8 mouse cellular contexts compared by ENCODE assay signal in the genomic region with DNA sequence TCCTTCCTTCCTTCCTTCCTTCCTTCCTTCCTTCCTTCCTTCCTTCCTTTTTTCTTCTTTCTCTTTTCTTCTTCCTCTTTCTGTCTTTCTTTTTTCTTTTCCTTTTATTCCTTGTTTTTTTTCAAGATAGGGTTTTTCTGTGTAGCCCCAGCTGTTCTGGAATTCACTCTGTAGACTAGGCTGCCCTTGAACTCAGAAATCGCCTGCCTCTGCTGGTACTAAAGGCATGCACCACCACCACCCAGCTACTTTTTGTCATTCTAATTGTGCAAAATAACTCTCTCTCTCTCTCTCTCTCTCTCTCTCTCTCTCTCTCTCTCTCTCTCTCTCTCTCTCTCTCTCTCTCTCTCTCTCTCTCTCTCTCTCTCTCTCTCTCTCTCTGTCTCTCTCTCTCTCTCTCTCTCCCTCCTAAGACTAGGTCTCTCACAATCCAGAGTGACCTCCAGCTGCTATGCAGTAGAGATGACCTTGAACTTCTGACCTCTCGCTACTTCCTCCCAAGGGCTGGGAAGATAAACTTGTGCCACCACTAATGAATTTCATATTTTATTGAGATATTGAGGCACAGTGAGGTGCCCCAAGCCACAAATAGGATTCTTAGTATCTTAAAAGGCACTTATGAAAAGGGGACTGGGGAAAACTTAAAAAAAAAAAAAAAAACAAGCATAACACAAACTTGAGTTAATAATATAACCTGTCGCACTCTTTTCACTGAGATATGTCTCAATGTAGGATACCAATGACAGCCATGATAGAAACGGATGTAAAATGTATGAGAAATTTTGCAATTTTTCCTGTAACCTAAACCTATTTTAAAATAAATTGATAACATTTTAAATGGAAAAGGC. TPM values are rescaled to one million over a fixed set of nuclear protein-coding genes. Genes with fewer than 3 reads are reported as not detected.
DNase-seq lines count a peak whose midpoint lies in the region; ATAC-seq and TF ChIP-seq lines count a peak whose summit lies in the region.

No protein-coding gene starts in this region.

- no peak for TF ChIP-seq CTCF in G1E (IDR thresholded peaks at IDR 0.05; ENCODE audit: low read depth, low read length)

- H3K27me3 ChIP-seq in heart, embryonic 14.5 days (ENCODE audit: control insufficient read depth, insufficient read depth, low read length) = no peaks in the 10 kb centered on the region
- no peaks in the 10 kb centered on the region for H3K27me3 ChIP-seq in G1E (ENCODE audit: insufficient read depth, low read length)
- no peaks in the 10 kb centered on the region for H3K27me3 ChIP-seq in hindbrain, embryonic 14.5 days (ENCODE audit: control insufficient read depth, insufficient read depth, low read length)
- H3K27me3 ChIP-seq in midbrain, embryonic 16.5 days (ENCODE audit: control insufficient read depth, insufficient read depth, low read depth, low read length) = no peaks in the 10 kb centered on the region

- H3K36me3 ChIP-seq in heart, embryonic 14.5 days (ENCODE audit: control insufficient read depth, insufficient read depth, low read length) = no peaks in the 10 kb centered on the region
- H3K36me3 ChIP-seq in G1E (replicated peaks) = peaks cover 17% of the 10 kb centered on the region
- H3K36me3 ChIP-seq in hindbrain, embryonic 14.5 days (replicated peaks; ENCODE audit: control insufficient read depth, insufficient read depth) = no peaks in the 10 kb centered on the region
- no peaks in the 10 kb centered on the region for H3K36me3 ChIP-seq in midbrain, embryonic 16.5 days (ENCODE audit: control insufficient read depth, insufficient read depth, low read length)

- peak overlapping the region; percentile 66 to 90 for H3K27ac ChIP-seq in heart, embryonic 14.5 days (replicated peaks in 1 of 2; ENCODE audit: control insufficient read depth in 1 of 2, insufficient read depth in 1 of 2, low read depth in 2 of 2, low read length in 2 of 2)
- peak overlapping the region; percentile 87; the same call in 1 of the 2 replicates for H3K27ac ChIP-seq in hindbrain, embryonic 14.5 days
- H3K27ac ChIP-seq in midbrain, embryonic 16.5 days (ENCODE audit: low read length) = no peak overlapping the region; the same call in 1 of the 2 replicates

- no peaks in the 10 kb centered on the region for H3K9me3 ChIP-seq in heart, embryonic 14.5 days (ENCODE audit: control insufficient read depth, low read length)
- no peaks in the 10 kb centered on the region for H3K9me3 ChIP-seq in G1E (replicated peaks)
- no peaks in the 10 kb centered on the region for H3K9me3 ChIP-seq in hindbrain, embryonic 14.5 days (ENCODE audit: control insufficient read depth, low read length)
- H3K9me3 ChIP-seq in midbrain, embryonic 16.5 days (replicated peaks; ENCODE audit: control insufficient read depth, low read length, poor library complexity, severe bottlenecking) = no peaks in the 10 kb centered on the region

- ATAC-seq in heart, embryonic 14.5 days (ENCODE audit: insufficient number of reproducible peaks, insufficient read depth, low FRiP score, low read depth) = no peak
- no peak for ATAC-seq in G1E (ENCODE audit: extremely low read depth, insufficient number of reproducible peaks, low FRiP score, poor library complexity, severe bottlenecking)
- no peak for ATAC-seq in hindbrain, embryonic 14.5 days (ENCODE audit: low FRiP score)
- no peak for ATAC-seq in midbrain, embryonic 16.5 days

- peaks cover 15% of the 10 kb centered on the region in 2 experiments; a peak in 3 of 4 replicates for H3K4me1 ChIP-seq in heart, embryonic 14.5 days (ENCODE audit: control insufficient read depth in 2 of 2, insufficient read depth in 2 of 2, low read length in 2 of 2)
- peaks cover 48% of the 10 kb centered on the region for H3K4me1 ChIP-seq in G1E (ENCODE audit: insufficient read depth, low read depth, low read length)
- peaks cover 11% of the 10 kb centered on the region for H3K4me1 ChIP-seq in hindbrain, embryonic 14.5 days (replicated peaks; ENCODE audit: control insufficient read depth, insufficient read depth, low read length)
- peaks cover 10% of the 10 kb centered on the region for H3K4me1 ChIP-seq in midbrain, embryonic 16.5 days (ENCODE audit: control insufficient read depth, insufficient read depth, low read length)

- intact Hi-C loops in heart, postnatal 36 days (cut with DNase I) = loop anchor here (2.0 to 10.0 kb wide), 2 partner anchors 56 to 780 kb away; no protein-coding TSS in a partner anchor

- peak overlapping the region; percentile 75 for H3K4me2 ChIP-seq in heart, embryonic 14.5 days (ENCODE audit: low read length)
- H3K4me2 ChIP-seq in hindbrain, embryonic 14.5 days (replicated peaks) = 0 out of 2 replicates have a peak overlapping the region, but pooled peaks have one; percentile 82
- no peak overlapping the region; the same call in 1 of the 2 replicates for H3K4me2 ChIP-seq in midbrain, embryonic 16.5 days (ENCODE audit: low read length)

- WGBS in heart, embryonic 14.5 days = 50% methylated on average over 4 of the region's 4 CpGs
- WGBS in hindbrain, embryonic 14.5 days = 59% methylated on average over 4 of the region's 4 CpGs
- 67% methylated on average over 4 of the region's 4 CpGs for WGBS in midbrain, embryonic 16.5 days

- no peak for DNase-seq in heart, postnatal 36 days
- no peak for DNase-seq in G1E (ENCODE audit: low spot score)
- no peak for DNase-seq in hindbrain, embryonic 14.5 days (ENCODE audit: low spot score)
- no peak for DNase-seq in left cerebral cortex, adult 8-10 months (ENCODE audit: low spot score in 2 of 2)
- no peak for DNase-seq in thymus, postnatal 36 days
- no peak for DNase-seq in adrenal gland, postnatal 14 days

- no peak overlapping the region for H3K9ac ChIP-seq in heart, embryonic 14.5 days (ENCODE audit: low read length)
- H3K9ac ChIP-seq in hindbrain, embryonic 14.5 days = no peak overlapping the region
- H3K9ac ChIP-seq in midbrain, embryonic 16.5 days (ENCODE audit: low read depth, low read length) = no peak overlapping the region

- H3K4me3 ChIP-seq in heart, embryonic 14.5 days (ENCODE audit: control insufficient read depth in 1 of 2, insufficient read depth in 1 of 2, low read depth in 1 of 2, low read length in 2 of 2) = peak overlapping the region; percentile 53 to 83
- H3K4me3 ChIP-seq in G1E (ENCODE audit: low read depth, low read length) = peak overlapping the region; percentile 86
- no peak overlapping the region; the same call in 1 of the 2 replicates for H3K4me3 ChIP-seq in hindbrain, embryonic 14.5 days (replicated peaks; ENCODE audit: low read length)
- peak overlapping the region; percentile 77; the same call in 1 of the 2 replicates for H3K4me3 ChIP-seq in midbrain, embryonic 16.5 days (ENCODE audit: low read depth, low read length)

RNA-seq across cellular contexts. Expression of gene Med21, which starts 7.4 kb away (rescaled TPM):
- polyA plus RNA-seq in heart, embryonic 14.5 days (2014; fragmentation: Nextera tagmentation; extraction: Ambion mirVana) = 153 and 156 TPM in 2 replicates
- 10 to 100 TPM; 46.6 to 48.5 TPM for total RNA-seq in heart, postnatal 36 days (2021)
- total RNA-seq in G1E (2014; fragmentation: Nextera tagmentation) = 65.7 and 70.0 TPM in 2 replicates
- 99.1 and 123 TPM in 2 replicates for total RNA-seq in G1E (2017)
- 4.7 and 5.7 TPM in 2 replicates for polyA plus RNA-seq in G1E (2012)
- 108 and 112 TPM in 2 replicates for polyA plus RNA-seq in hindbrain, embryonic 14.5 days (2014; fragmentation: Nextera tagmentation; extraction: Ambion mirVana)
- 105 and 108 TPM in 2 replicates for polyA plus RNA-seq in midbrain, embryonic 16.5 days (2015; fragmentation: Nextera tagmentation; extraction: Ambion mirVana)
- 10 to 100 TPM; 37.8 to 48.1 (median 42.4) TPM for total RNA-seq in left cerebral cortex, adult 8-10 months (2022)
- total RNA-seq in adrenal gland, postnatal 14 days (2021) = 63.7 and 66.8 TPM in 2 replicates

RNA-seq across cellular contexts. Expression of gene Tm7sf3, which starts 7.6 kb away (rescaled TPM):
- polyA plus RNA-seq in heart, embryonic 14.5 days (2014; fragmentation: Nextera tagmentation; extraction: Ambion mirVana) = 43.2 and 44.7 TPM in 2 replicates
- total RNA-seq in heart, postnatal 36 days (2021) = 10 to 100 TPM; 15.8 to 18.0 TPM
- total RNA-seq in G1E (2014; fragmentation: Nextera tagmentation) (27.8 and 31.4 TPM in 2 replicates), G1E (2017) (25.0 and 26.6 TPM in 2 replicates)
- 17.5 and 24.7 TPM in 2 replicates for polyA plus RNA-seq in G1E (2012)
- polyA plus RNA-seq in hindbrain, embryonic 14.5 days (2014; fragmentation: Nextera tagmentation; extraction: Ambion mirVana) = 32.9 and 33.4 TPM in 2 replicates
- polyA plus RNA-seq in midbrain, embryonic 16.5 days (2015; fragmentation: Nextera tagmentation; extraction: Ambion mirVana) = 31.7 and 32.7 TPM in 2 replicates
- 10 to 100 TPM; 33.8 to 36.0 (median 34.6) TPM for total RNA-seq in left cerebral cortex, adult 8-10 months (2022)
- total RNA-seq in adrenal gland, postnatal 14 days (2021) = 38.3 and 40.4 TPM in 2 replicates

RNA-seq across cellular contexts. Expression of gene Ints13, which starts 57.3 kb away (rescaled TPM):
- 41.3 and 42.7 TPM in 2 replicates for polyA plus RNA-seq in heart, embryonic 14.5 days (2014; fragmentation: Nextera tagmentation; extraction: Ambion mirVana)
- 10 to 100 TPM; 18.7 to 19.1 TPM for total RNA-seq in heart, postnatal 36 days (2021)
- 69.5 and 117 TPM in 2 replicates for total RNA-seq in G1E (2014; fragmentation: Nextera tagmentation)
- total RNA-seq in G1E (2017) = 122 and 137 TPM in 2 replicates
- 16.4 and 24.4 TPM in 2 replicates for polyA plus RNA-seq in G1E (2012)
- polyA plus RNA-seq in hindbrain, embryonic 14.5 days (2014; fragmentation: Nextera tagmentation; extraction: Ambion mirVana) = 43.5 and 44.8 TPM in 2 replicates
- polyA plus RNA-seq in midbrain, embryonic 16.5 days (2015; fragmentation: Nextera tagmentation; extraction: Ambion mirVana) = 40.3 and 53.9 TPM in 2 replicates
- 10 to 100 TPM; 29.8 to 44.1 (median 36.3) TPM for total RNA-seq in left cerebral cortex, adult 8-10 months (2022)
- total RNA-seq in adrenal gland, postnatal 14 days (2021) = 40.4 and 48.7 TPM in 2 replicates

RNA-seq across cellular contexts. Expression of gene Fgfr1op2, which starts 58.0 kb away (rescaled TPM):
- 89.0 and 95.3 TPM in 2 replicates for polyA plus RNA-seq in heart, embryonic 14.5 days (2014; fragmentation: Nextera tagmentation; extraction: Ambion mirVana)
- total RNA-seq in heart, postnatal 36 days (2021) = 10 to 100 TPM; 65.1 to 73.0 TPM
- total RNA-seq in G1E (2014; fragmentation: Nextera tagmentation) = 175 and 189 TPM in 2 replicates
- 113 and 130 TPM in 2 replicates for total RNA-seq in G1E (2017)
- polyA plus RNA-seq in G1E (2012) = 70.6 and 75.0 TPM in 2 replicates
- polyA plus RNA-seq in hindbrain, embryonic 14.5 days (2014; fragmentation: Nextera tagmentation; extraction: Ambion mirVana) = 43.4 and 46.0 TPM in 2 replicates
- polyA plus RNA-seq in midbrain, embryonic 16.5 days (2015; fragmentation: Nextera tagmentation; extraction: Ambion mirVana) = 37.9 and 39.6 TPM in 2 replicates
- 10 to 100 TPM; 92.6 to 96.2 (median 94.2) TPM for total RNA-seq in left cerebral cortex, adult 8-10 months (2022)
- 92.2 and 94.2 TPM in 2 replicates for total RNA-seq in adrenal gland, postnatal 14 days (2021)
